Mouse (Mus musculus): ENCODE measurements around the gene Rgl3. TPM values are rescaled to one million over a fixed set of nuclear protein-coding genes. Genes with fewer than 3 reads are reported as not detected.

Gene Rgl3
- polyA plus RNA-seq, 1 experiment from 2014 or later, result 2.1 TPM

DNA sequence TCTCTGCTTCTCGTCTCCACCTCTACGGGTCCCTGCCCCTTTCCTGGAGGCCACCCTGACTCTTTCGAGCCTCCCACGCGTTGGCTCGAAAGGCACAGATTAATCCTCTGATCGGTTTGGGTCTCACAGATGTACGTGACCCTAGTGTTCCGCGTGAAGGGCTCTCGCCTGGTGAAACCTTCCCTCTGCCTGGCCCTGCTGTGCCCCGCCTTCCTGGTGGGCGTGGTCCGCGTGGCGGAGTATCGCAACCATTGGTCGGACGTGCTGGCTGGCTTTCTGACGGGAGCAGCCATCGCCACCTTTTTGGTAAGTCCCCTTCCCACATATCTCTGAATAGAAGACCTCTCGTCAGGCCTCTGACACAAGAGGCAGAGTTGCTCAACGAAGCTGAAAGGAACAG lies 45.0 kb downstream of the Rgl3 start:
- Histone ChIP-seq H3K4me1 (ENCODE audit: control insufficient read depth, insufficient read depth, low read depth, low read length) (peaks cover under 1% of the 10 kb centered on the region; the same call in 1 of the 2 replicates), H3K9me3 (ENCODE audit: control insufficient read depth, low read length) (no peaks in the 10 kb centered on the region), H3K27me3 (replicated peaks; ENCODE audit: control insufficient read depth, insufficient read depth, low read length) (no peaks in the 10 kb centered on the region), H3K4me2 (ENCODE audit: low read length) (no peak overlapping the region), H3K4me3 (ENCODE audit: low read length) (no peak overlapping the region), H3K27ac (ENCODE audit: low read depth, low read length) (no peak overlapping the region), H3K9ac (ENCODE audit: low read depth, low read length) (no peak overlapping the region), H3K36me3 (ENCODE audit: control insufficient read depth, insufficient read depth, low read length) (peaks cover 25% of the 10 kb centered on the region)
- ATAC-seq, result no peak
- WGBS, result 21% methylated on average over 23 of the region's 23 CpGs

DNA sequence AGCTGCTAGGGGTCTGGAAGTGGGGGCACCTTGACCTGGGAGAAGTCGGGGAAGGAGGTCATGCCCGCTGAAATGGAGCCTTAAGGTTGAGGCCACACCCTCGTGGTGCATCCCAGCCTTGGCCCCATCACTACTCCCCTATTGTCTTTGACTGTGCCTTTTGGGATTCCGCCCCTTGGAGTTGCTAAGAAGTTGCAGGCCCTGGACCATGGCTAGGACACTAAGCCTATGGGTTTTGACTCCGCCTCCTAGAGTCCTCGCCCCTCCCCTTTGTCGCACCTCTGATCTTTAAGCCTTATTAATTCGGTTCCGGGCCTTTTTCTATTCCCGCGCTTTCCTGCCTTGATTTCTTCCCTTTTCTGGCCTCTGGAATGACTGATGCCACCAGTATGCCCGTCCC lies 45.6 kb downstream of the Rgl3 start:
- ATAC-seq, result no peak
- Histone ChIP-seq H3K4me1 (ENCODE audit: control insufficient read depth, insufficient read depth, low read depth, low read length) (peaks cover 3% of the 10 kb centered on the region), H3K27ac (ENCODE audit: low read depth, low read length) (no peak overlapping the region), H3K27me3 (replicated peaks; ENCODE audit: control insufficient read depth, insufficient read depth, low read length) (no peaks in the 10 kb centered on the region), H3K36me3 (ENCODE audit: control insufficient read depth, insufficient read depth, low read length) (peaks cover 25% of the 10 kb centered on the region), H3K9ac (ENCODE audit: low read depth, low read length) (no peak overlapping the region), H3K4me3 (ENCODE audit: low read length) (no peak overlapping the region), H3K9me3 (ENCODE audit: control insufficient read depth, low read length) (no peaks in the 10 kb centered on the region), H3K4me2 (ENCODE audit: low read length) (no peak overlapping the region)
- 52% methylated on average over 12 of the region's 12 CpGs for WGBS

DNA sequence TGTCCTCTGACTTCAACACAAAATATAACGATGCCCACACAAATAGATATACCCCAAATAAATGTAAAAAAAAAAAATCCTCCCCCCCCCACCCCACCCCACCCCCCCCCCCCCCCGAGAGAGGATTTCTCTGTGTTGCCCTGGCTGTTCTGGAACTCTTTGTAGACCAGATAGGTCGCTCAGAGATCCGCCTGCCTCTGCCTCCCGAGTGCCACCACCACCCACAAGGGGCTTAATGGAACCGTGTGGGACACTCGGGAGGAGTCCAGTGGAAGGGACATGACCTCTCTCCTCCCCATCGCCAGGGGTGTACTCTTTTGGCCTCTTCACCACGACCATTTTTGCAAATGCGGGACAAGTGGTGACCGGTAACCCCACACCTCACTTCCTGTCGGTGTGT lies 46.2 kb downstream of the Rgl3 start:
- H3K27ac ChIP-seq (ENCODE audit: low read depth, low read length), result no peak overlapping the region
- no peaks in the 10 kb centered on the region for H3K9me3 ChIP-seq (ENCODE audit: control insufficient read depth, low read length)
- H3K9ac ChIP-seq (ENCODE audit: low read depth, low read length), result no peak overlapping the region
- H3K36me3 ChIP-seq (ENCODE audit: control insufficient read depth, insufficient read depth, low read length), result peaks cover 23% of the 10 kb centered on the region
- H3K4me3 ChIP-seq (ENCODE audit: low read length), result no peak overlapping the region
- ATAC-seq, result no peak
- no peak overlapping the region for H3K4me2 ChIP-seq (ENCODE audit: low read length)
- 70% methylated on average over 12 of the region's 12 CpGs for WGBS
- peaks cover 9% of the 10 kb centered on the region for H3K4me1 ChIP-seq (ENCODE audit: control insufficient read depth, insufficient read depth, low read depth, low read length)
- no peaks in the 10 kb centered on the region for H3K27me3 ChIP-seq (replicated peaks; ENCODE audit: control insufficient read depth, insufficient read depth, low read length)

DNA sequence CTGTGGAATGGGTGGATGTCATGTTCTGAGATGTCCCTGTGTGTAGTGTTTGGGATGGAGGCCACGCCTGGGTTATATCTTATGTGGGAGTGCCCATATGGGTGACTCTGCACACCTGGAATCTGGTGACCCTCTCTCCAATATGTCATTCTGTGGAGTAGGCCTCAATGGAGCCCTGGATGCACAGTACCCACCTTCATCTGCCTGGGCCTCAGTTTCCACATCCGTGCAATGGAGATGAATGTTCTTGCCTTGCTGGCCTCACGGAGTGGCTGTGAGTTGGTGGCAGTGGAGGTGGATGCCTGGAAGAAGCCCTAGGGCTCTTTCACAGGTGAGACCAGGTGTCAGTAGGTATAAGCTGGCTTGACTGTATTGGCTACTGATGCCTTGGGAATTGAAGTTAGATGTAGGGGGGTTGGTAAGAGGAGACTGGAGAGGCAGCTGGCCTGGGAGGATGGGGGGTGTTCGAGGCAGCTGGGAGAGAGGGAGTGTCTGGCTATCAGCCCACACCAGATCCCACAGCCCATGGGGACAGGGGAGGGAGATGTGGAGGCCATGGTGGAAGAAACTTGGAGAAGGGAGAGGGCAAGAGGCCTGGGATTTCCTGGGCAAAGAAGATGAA lies 50.9 kb downstream of the Rgl3 start:
- 83% methylated on average over 4 of the region's 4 CpGs for WGBS
- peak overlapping the region; percentile 60 for H3K4me3 ChIP-seq (ENCODE audit: low read length)
- peak overlapping the region; percentile 67 for H3K4me2 ChIP-seq (ENCODE audit: low read length)
- H3K4me1 ChIP-seq (ENCODE audit: control insufficient read depth, insufficient read depth, low read depth, low read length), result peaks cover 14% of the 10 kb centered on the region
- H3K36me3 ChIP-seq (ENCODE audit: control insufficient read depth, insufficient read depth, low read length), result peaks cover 11% of the 10 kb centered on the region
- no peaks in the 10 kb centered on the region for H3K9me3 ChIP-seq (ENCODE audit: control insufficient read depth, low read length)
- H3K9ac ChIP-seq (ENCODE audit: low read depth, low read length), result peak overlapping the region; percentile 31
- ATAC-seq, result no peak
- no peaks in the 10 kb centered on the region; the same call in 1 of the 2 replicates for H3K27me3 ChIP-seq (replicated peaks; ENCODE audit: control insufficient read depth, insufficient read depth, low read length)
- H3K27ac ChIP-seq (ENCODE audit: low read depth, low read length), result no peak overlapping the region

DNA sequence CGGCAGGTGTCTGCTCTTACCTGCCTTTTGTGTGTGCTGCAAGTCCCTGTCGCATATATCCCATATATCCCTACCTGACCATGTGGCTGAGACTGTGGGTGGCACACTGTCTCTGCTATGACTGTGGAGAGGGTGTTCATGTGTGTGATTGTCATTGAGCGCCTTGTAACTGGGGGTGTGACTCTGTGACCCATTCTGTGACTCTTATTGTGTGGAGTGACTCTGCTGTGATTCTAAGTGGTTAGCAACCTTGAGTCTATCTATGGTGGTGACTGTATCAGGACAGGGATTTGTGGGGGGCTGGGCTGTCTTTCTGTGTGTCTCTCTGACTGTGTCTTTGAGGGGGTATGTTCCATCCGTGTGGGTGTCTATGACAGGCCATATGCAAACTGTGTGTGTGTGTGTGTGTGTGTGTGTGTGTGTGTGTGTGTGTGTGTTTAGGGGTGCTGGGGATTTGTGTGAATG lies 51.5 kb downstream of the Rgl3 start:
- H3K36me3 ChIP-seq (ENCODE audit: control insufficient read depth, insufficient read depth, low read length), result peaks cover 11% of the 10 kb centered on the region
- peak overlapping the region; percentile 49; the same call in 1 of the 2 replicates for H3K27ac ChIP-seq (ENCODE audit: low read depth, low read length)
- H3K4me2 ChIP-seq (ENCODE audit: low read length), result peak overlapping the region; percentile 67
- WGBS, result 54% methylated on average over 4 of the region's 4 CpGs
- H3K4me1 ChIP-seq (ENCODE audit: control insufficient read depth, insufficient read depth, low read depth, low read length), result peaks cover 14% of the 10 kb centered on the region
- H3K4me3 ChIP-seq (ENCODE audit: low read length), result peak overlapping the region; percentile 60
- H3K9ac ChIP-seq (ENCODE audit: low read depth, low read length), result peak overlapping the region; percentile 79
- no peaks in the 10 kb centered on the region; the same call in 1 of the 2 replicates for H3K27me3 ChIP-seq (replicated peaks; ENCODE audit: control insufficient read depth, insufficient read depth, low read length)
- ATAC-seq, result peak; percentile 32; the same call in 1 of the 2 replicates
- H3K9me3 ChIP-seq (ENCODE audit: control insufficient read depth, low read length), result no peaks in the 10 kb centered on the region

DNA sequence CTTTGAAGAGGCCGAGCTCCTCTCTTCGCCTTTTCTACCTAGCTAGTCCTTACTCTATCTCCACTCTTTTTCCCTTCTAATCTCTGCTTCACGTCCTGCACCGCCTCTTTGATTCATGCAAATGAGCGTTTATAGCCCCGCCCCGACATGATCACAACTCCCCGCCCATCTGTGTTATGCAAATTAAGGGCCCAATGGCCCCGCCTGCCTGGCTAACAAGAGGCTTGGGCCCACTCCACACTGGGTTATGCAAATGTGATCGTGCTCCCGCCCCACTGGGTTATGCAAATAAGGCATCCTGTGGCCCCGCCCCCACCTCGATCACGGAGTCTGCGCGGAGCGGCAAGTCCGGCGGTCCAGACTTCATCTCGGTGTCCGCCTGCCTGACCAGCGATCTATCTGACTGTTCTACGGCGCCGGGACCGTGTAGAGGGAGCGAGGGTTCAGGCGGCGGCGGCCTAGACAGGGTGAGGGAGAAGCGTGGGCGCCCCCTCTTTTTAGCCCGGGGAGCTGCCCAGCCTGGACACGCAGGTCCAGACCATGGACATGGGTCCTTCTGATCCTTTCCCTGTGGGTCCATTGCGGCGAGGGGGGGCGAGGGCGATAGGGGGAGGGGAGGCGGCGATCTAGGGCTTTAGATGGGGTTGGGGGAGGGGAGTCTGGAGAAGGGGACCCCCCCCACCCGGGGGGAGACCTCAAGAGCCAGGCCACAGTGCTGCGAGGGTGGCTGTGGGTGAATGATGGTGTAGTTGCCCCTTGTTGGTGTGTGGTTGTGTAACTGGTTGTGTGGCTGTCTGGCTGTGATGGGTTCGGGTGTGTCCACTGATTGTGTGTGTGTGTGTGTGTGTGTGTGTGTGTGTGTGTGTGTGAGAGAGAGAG lies 52.3 kb downstream of the Rgl3 start, which contains the start of gene Plppr2:
Gene Plppr2, plus strand, starts transcription at position 342 of the 879 bp plus-strand sequence.
- 2% methylated on average over 43 of the region's 43 CpGs for WGBS
- peaks cover 11% of the 10 kb centered on the region for H3K36me3 ChIP-seq (ENCODE audit: control insufficient read depth, insufficient read depth, low read length)
- no peaks in the 10 kb centered on the region for H3K9me3 ChIP-seq (ENCODE audit: control insufficient read depth, low read length)
- H3K9ac ChIP-seq (ENCODE audit: low read depth, low read length), result peak within 1 kb of the TSS; percentile 79
- peaks cover 14% of the 10 kb centered on the region for H3K4me1 ChIP-seq (ENCODE audit: control insufficient read depth, insufficient read depth, low read depth, low read length)
- H3K4me3 ChIP-seq (ENCODE audit: low read length), result peak within 1 kb of the TSS; percentile 60
- peak; percentile 96 for ATAC-seq
- peak within 1 kb of the TSS; percentile 67 for H3K4me2 ChIP-seq (ENCODE audit: low read length)
- H3K27me3 ChIP-seq (replicated peaks; ENCODE audit: control insufficient read depth, insufficient read depth, low read length), result no peaks in the 10 kb centered on the region; the same call in 1 of the 2 replicates
- H3K27ac ChIP-seq (ENCODE audit: low read depth, low read length), result peak within 1 kb of the TSS; percentile 75

DNA sequence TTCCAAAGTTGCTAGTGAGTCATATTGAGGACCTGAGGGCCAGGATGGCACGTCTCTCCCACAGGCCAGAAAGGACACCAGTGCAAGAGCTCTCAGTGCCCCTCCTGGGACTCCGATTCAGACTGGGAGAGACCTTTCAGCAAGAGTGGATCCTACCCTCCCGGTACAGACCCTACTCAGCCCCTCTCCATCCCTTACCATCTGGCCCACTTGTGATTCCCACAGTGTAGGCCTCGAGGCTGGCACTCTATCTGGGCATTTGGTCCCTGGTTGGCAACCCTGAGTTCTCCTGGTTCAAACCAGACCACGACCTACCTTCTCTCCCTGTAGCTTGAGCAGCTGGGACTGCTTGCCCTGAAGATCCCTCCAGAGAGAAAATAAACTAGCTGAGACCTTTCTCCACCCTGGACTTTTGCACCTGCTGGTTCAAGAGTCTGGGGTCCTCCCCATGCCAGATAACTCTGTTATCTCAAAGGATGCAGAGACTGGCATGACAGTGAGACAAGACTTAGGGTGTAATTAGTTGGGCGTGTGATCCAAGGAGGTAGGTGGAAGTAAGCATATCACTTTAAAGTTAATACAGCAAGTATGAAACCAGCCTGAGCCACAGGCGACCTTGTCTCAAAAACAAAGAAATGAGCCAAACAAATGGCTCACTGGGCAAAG lies 53.6 kb downstream of the Rgl3 start:
- Histone ChIP-seq H3K36me3 (ENCODE audit: control insufficient read depth, insufficient read depth, low read length) (no peaks in the 10 kb centered on the region; the same call in none of the 2 replicates), H3K27ac (ENCODE audit: low read depth, low read length) (no peak overlapping the region), H3K4me3 (ENCODE audit: low read length) (no peak overlapping the region), H3K9ac (ENCODE audit: low read depth, low read length) (no peak overlapping the region), H3K27me3 (replicated peaks; ENCODE audit: control insufficient read depth, insufficient read depth, low read length) (no peaks in the 10 kb centered on the region; the same call in 1 of the 2 replicates), H3K4me2 (ENCODE audit: low read length) (peak overlapping the region; percentile 67), H3K4me1 (ENCODE audit: control insufficient read depth, insufficient read depth, low read depth, low read length) (peaks cover 14% of the 10 kb centered on the region), H3K9me3 (ENCODE audit: control insufficient read depth, low read length) (no peaks in the 10 kb centered on the region)
- 88% methylated on average over 7 of the region's 7 CpGs for WGBS
- no peak for ATAC-seq

DNA sequence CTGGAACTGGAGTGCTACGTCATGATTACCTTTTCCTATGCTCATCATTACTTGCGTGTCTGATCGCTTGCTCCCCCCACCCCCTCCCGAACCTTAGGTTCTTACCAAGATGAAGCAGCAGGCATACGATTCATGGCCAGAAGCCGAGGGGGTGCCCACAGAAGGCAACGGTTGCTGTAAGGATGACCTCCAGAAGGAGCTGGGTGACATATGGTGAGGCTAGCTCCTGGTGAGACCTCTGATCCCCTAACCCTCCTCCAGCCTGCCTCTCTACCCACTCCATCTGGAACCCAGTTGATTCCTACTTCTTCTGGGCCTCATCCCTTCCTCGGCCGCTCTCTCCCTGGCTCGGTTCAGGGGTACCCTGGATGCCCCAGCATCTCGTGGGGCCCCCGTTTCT lies 55.2 kb downstream of the Rgl3 start:
- no peak overlapping the region for H3K9ac ChIP-seq (ENCODE audit: low read depth, low read length)
- no peaks in the 10 kb centered on the region for H3K36me3 ChIP-seq (ENCODE audit: control insufficient read depth, insufficient read depth, low read length)
- ATAC-seq, result no peak
- 83% methylated on average over 12 of the region's 12 CpGs for WGBS
- H3K27me3 ChIP-seq (replicated peaks; ENCODE audit: control insufficient read depth, insufficient read depth, low read length), result no peaks in the 10 kb centered on the region; the same call in 1 of the 2 replicates
- no peak overlapping the region for H3K4me3 ChIP-seq (ENCODE audit: low read length)
- H3K4me2 ChIP-seq (ENCODE audit: low read length), result no peak overlapping the region
- H3K9me3 ChIP-seq (ENCODE audit: control insufficient read depth, low read length), result no peaks in the 10 kb centered on the region
- peaks cover 11% of the 10 kb centered on the region for H3K4me1 ChIP-seq (ENCODE audit: control insufficient read depth, insufficient read depth, low read depth, low read length)
- H3K27ac ChIP-seq (ENCODE audit: low read depth, low read length), result no peak overlapping the region

Data from hindbrain, embryonic 16.5 days (tissue).